Mouse (Mus musculus): ENCODE measurements at regions not wholly inside any gene's neighbourhood (a gene's known extent, or its start where the extent isn't known, plus 50 kb on each side); places are given as distances from the start of the nearest gene placed in this dataset.

DNA sequence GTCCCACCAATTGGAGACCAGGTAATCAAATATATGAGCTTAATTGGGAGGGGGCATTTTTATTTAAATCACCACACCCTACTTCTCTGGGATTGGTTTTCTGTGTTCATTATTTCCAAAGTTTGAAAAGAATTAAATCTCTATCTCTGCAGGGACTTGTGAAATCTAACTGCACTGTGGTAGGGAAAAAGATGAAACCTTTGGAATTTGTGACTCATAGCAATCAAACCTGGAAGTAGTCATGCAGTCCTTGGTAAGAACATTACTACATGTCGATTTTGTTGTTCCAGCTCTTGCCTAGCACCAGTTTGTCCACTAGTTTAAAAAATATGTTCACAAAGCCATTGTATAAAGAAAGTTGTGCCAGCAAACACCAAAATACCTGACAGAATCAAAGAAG is 54.5 kb upstream of the Tars start:
- TF ChIP-seq CTCF (IDR thresholded peaks at IDR 0.05) (no peak), EP300 (IDR thresholded peaks at IDR 0.05) (no peak)
